Comparison of ENCODE assay signal across 8 mouse cellular contexts in the genomic region with DNA sequence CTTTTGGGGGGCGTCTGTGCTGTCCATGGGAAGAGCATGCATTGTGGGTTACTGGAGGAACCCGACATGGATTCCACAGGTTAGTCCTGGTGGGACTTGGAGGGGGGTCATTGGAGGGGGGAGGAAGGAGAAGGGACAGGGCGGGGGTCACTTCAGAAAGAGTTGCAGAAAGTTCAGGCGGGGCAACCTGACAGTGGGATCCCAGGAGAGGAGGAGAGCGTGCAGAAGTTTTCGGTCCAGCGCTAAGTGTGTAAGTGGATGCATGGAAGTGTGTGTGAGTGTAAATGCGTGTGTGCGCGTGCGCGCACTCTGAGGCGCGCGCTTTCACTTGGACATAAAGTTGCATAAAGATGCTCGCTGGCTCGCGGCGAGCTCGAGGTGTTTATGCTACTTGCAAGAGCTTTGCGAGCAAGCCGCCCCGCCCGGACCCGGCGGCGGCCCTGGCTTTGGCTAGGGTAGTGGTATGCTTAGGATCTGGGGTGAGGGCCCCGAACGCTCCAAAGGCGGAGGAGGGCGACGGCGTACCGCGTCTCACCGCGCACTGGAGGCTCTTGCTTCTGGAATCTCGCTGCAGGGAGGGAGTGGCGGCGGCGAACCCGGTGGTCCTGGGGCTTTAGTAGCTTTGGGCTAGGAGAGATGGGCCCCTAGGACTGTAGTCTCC. TPM values are rescaled to one million over a fixed set of nuclear protein-coding genes. Genes with fewer than 3 reads are reported as not detected.
DNase-seq lines count a peak whose midpoint lies in the region; ATAC-seq and TF ChIP-seq lines count a peak whose summit lies in the region.

No protein-coding gene starts in this region.

- peak overlapping the region; percentile 36 for H3K4me3 ChIP-seq in kidney, embryonic 15.5 days (replicated peaks)
- H3K4me3 ChIP-seq in kidney, adult 2 months (ENCODE audit: insufficient read depth, low read depth, low read length), result no peak overlapping the region
- peak overlapping the region; percentile 77 for H3K4me3 ChIP-seq in hindbrain, embryonic 10.5 days
- H3K4me3 ChIP-seq in midbrain, embryonic 12.5 days, result peak overlapping the region; percentile 68

- peaks cover 99% of the 10 kb centered on the region for H3K27me3 ChIP-seq in kidney, embryonic 15.5 days
- peaks cover 12% of the 10 kb centered on the region for H3K27me3 ChIP-seq in kidney, adult 2 months (replicated peaks; ENCODE audit: control insufficient read depth, insufficient read depth, low read length)
- peaks cover 90% of the 10 kb centered on the region for H3K27me3 ChIP-seq in hindbrain, embryonic 10.5 days (ENCODE audit: insufficient read depth, poor library complexity, severe bottlenecking)
- H3K27me3 ChIP-seq in midbrain, embryonic 12.5 days, result peaks cover 47% of the 10 kb centered on the region

- no peaks in the 10 kb centered on the region for H3K36me3 ChIP-seq in kidney, embryonic 15.5 days
- no peaks in the 10 kb centered on the region for H3K36me3 ChIP-seq in kidney, adult 2 months (ENCODE audit: control insufficient read depth, insufficient read depth, low read length)
- peaks cover 11% of the 10 kb centered on the region; the same call in 1 of the 2 replicates for H3K36me3 ChIP-seq in hindbrain, embryonic 10.5 days
- H3K36me3 ChIP-seq in midbrain, embryonic 12.5 days, result no peaks in the 10 kb centered on the region

- under 1% methylated on average over 42 of the region's 42 CpGs for WGBS in kidney, embryonic 15.5 days
- WGBS in kidney, adult 2 months, result 2% methylated on average over 42 of the region's 42 CpGs
- under 1% methylated on average over 42 of the region's 42 CpGs for WGBS in hindbrain, embryonic 10.5 days
- under 1% methylated on average over 42 of the region's 42 CpGs for WGBS in midbrain, embryonic 12.5 days

- peak overlapping the region; percentile 64 for H3K4me2 ChIP-seq in kidney, embryonic 15.5 days
- H3K4me2 ChIP-seq in midbrain, embryonic 12.5 days (replicated peaks), result peak overlapping the region; percentile 73

- H3K9ac ChIP-seq in kidney, embryonic 15.5 days, result no peak overlapping the region
- peak overlapping the region; percentile 86 for H3K9ac ChIP-seq in midbrain, embryonic 12.5 days (replicated peaks)

- no peak for TF ChIP-seq CTCF in kidney, adult 2 months (conservative IDR thresholded peaks at IDR 0.05; ENCODE audit: insufficient read depth, insufficient read length, low read depth, low read length)

- TF ChIP-seq POLR2A in kidney, adult 2 months (IDR thresholded peaks at IDR 0.05; ENCODE audit: low read depth, low read length), result no peak

- no peak overlapping the region for H3K27ac ChIP-seq in kidney, embryonic 15.5 days
- no peak overlapping the region for H3K27ac ChIP-seq in kidney, adult 2 months (ENCODE audit: insufficient read depth, low read depth, low read length)
- H3K27ac ChIP-seq in hindbrain, embryonic 10.5 days, result peak overlapping the region; percentile 94
- H3K27ac ChIP-seq in midbrain, embryonic 12.5 days (replicated peaks), result peak overlapping the region; percentile 93

- no peak for DNase-seq in kidney, adult 2 months
- peak; percentile 74 for DNase-seq in hindbrain, embryonic 10.5 days (ENCODE audit: low spot score)
- DNase-seq in urinary bladder, postnatal 36 days (ENCODE audit: low spot score in 2 of 2), result no peak
- DNase-seq in cerebellum, adult 11-12 months, result no peak
- no peak for DNase-seq in spleen, postnatal 36 days (ENCODE audit: low spot score in 2 of 2)

- peaks cover 65% of the 10 kb centered on the region for H3K4me1 ChIP-seq in kidney, embryonic 15.5 days
- H3K4me1 ChIP-seq in kidney, adult 2 months (ENCODE audit: control insufficient read depth, insufficient read depth, low read length), result peaks cover 2% of the 10 kb centered on the region; the same call in 1 of the 2 replicates
- H3K4me1 ChIP-seq in hindbrain, embryonic 10.5 days (replicated peaks), result peaks cover 63% of the 10 kb centered on the region
- H3K4me1 ChIP-seq in midbrain, embryonic 12.5 days, result peaks cover 67% of the 10 kb centered on the region

- no peaks in the 10 kb centered on the region for H3K9me3 ChIP-seq in kidney, embryonic 15.5 days (replicated peaks)
- H3K9me3 ChIP-seq in hindbrain, embryonic 10.5 days, result no peaks in the 10 kb centered on the region
- no peaks in the 10 kb centered on the region for H3K9me3 ChIP-seq in midbrain, embryonic 12.5 days

- no peak for ATAC-seq in kidney, embryonic 15.5 days (replicated peaks; ENCODE audit: low FRiP score)
- 0 out of 2 replicates have a peak, but pooled peaks have one; percentile 10 for ATAC-seq in common myeloid progenitor, adult 5-6 weeks (replicated peaks; ENCODE audit: low read depth, poor library complexity, severe bottlenecking)
- ATAC-seq in midbrain, embryonic 12.5 days (ENCODE audit: low FRiP score, low read depth), result no peak

RNA-seq across cellular contexts. Expression of a gene that starts 0.7 kb away (rescaled TPM):
- 0.14 and 0.17 TPM in 2 replicates for polyA plus RNA-seq in kidney, embryonic 15.5 days (2015; fragmentation: Nextera tagmentation; extraction: Ambion mirVana)
- 0.23 and 0.41 TPM in 2 replicates for polyA plus RNA-seq in kidney, adult 2 months (2012; rRNA removed)
- total RNA-seq in common myeloid progenitor, adult 5-6 weeks (2017), result not detected in 2 replicates
- 49.2 and 66.6 TPM in 2 replicates for polyA plus RNA-seq in hindbrain, embryonic 10.5 days (2016; fragmentation: Nextera tagmentation; extraction: Ambion mirVana)
- polyA plus RNA-seq in midbrain, embryonic 12.5 days (2016; fragmentation: Nextera tagmentation; extraction: Ambion mirVana), result 53.5 and 56.0 TPM in 2 replicates

Comparison
In these comparisons a context has a peak if more than half of its experiments do, and no peak if none do; other contexts are left out.
1. H3K27ac ChIP-seq: peak in hindbrain, embryonic 10.5 days (single experiment) and midbrain, embryonic 12.5 days (single experiment); none in kidney, embryonic 15.5 days (single experiment) and kidney, adult 2 months (single experiment).
2. RNA of a gene that starts 0.7 kb away (polyA plus RNA-seq): 49.2 to 66.6 TPM in hindbrain, embryonic 10.5 days and 53.5 to 56.0 TPM in midbrain, embryonic 12.5 days; 0.23 to 0.41 TPM in kidney, adult 2 months and 0.14 to 0.17 TPM in kidney, embryonic 15.5 days; every median in the first group is over 10 times any median in the second.